Mouse (Mus musculus) ES-E14 (cell line): ENCODE data around the gene Ranbp1. TPM values are rescaled to one million over a fixed set of nuclear protein-coding genes. Genes with fewer than 3 reads are reported as not detected.

Experiments used
- DNase-seq: peaks from one replicate; pipeline ENCODE4 v3.0.0-alpha.2; 2013; ENCODE audit warnings: low read depth, low spot score
- H3K27ac ChIP-seq: 2 replicates; pipeline ENCODE4 v1.5.1; 2012; ENCODE audit warnings: low read depth, mild to moderate bottlenecking, low read length, moderate library complexity, mixed read lengths; ENCODE audit not compliant: poor library complexity, insufficient read depth, severe bottlenecking
- H3K36me3 ChIP-seq: 2 replicates; pipeline ENCODE4 v1.6.1; 2012; ENCODE audit warnings: mild to moderate bottlenecking, low read length, moderate library complexity, mixed read lengths; ENCODE audit not compliant: control insufficient read depth, poor library complexity, insufficient read depth, severe bottlenecking
- H3K4me1 ChIP-seq, 2 experiments: fragments of 150-350 bp in 1 of 2; sonication (generic) in 1 of 2; 2 replicates each; pipeline ENCODE4 v1.6.1; 2012; ENCODE audit warnings: low read length in 2 of 2, mild to moderate bottlenecking in 1 of 2, mixed read lengths in 1 of 2; ENCODE audit not compliant: control insufficient read depth in 2 of 2, insufficient read depth in 2 of 2, poor library complexity in 1 of 2
- H3K4me3 ChIP-seq, 2 experiments: fragments of 150-350 bp in 1 of 2; sonication (generic) in 1 of 2; 2 replicates each; pipeline ENCODE4 v1.5.1; 2012; ENCODE audit warnings: low read length in 2 of 2, low read depth in 1 of 2, mild to moderate bottlenecking in 1 of 2, mixed read lengths in 1 of 2; ENCODE audit not compliant: insufficient read depth in 1 of 2, poor library complexity in 1 of 2, severe bottlenecking in 1 of 2
- H3K9ac ChIP-seq: 2 replicates; pipeline ENCODE4 v1.6.1; 2012; ENCODE audit warnings: low read depth, mild to moderate bottlenecking, low read length, mixed read lengths; ENCODE audit not compliant: poor library complexity, insufficient read depth, severe bottlenecking
- H3K9me3 ChIP-seq: fragments of 150-350 bp; sonication (generic); 2 replicates; pipeline ENCODE4 v1.6.1; 2012; ENCODE audit warnings: low read depth, mild to moderate bottlenecking, low read length; ENCODE audit not compliant: control insufficient read depth, insufficient read depth
- CHD2 ChIP-seq: IDR thresholded peaks from 2 replicates; pipeline ENCODE4 v1.6.1; 2014; ENCODE audit warnings: mild to moderate bottlenecking, low read depth, low read length, inconsistent platforms
- HCFC1 ChIP-seq: IDR thresholded peaks from 2 replicates; pipeline ENCODE4 v1.6.1; 2012; ENCODE audit warnings: low read length, inconsistent platforms, borderline replicate concordance; ENCODE audit not compliant: insufficient read depth
- MAFK ChIP-seq: IDR thresholded peaks from 2 replicates; pipeline ENCODE4 v1.6.1; 2014; ENCODE audit warnings: mild to moderate bottlenecking, low read depth, low read length, inconsistent platforms; ENCODE audit not compliant: insufficient read depth
- ZC3H11A ChIP-seq: IDR thresholded peaks from 2 replicates; pipeline ENCODE4 v1.6.1; 2012; ENCODE audit warnings: low read depth, mild to moderate bottlenecking, inconsistent platforms, low read length, borderline replicate concordance
- ZNF384 ChIP-seq: IDR thresholded peaks from 2 replicates; pipeline ENCODE4 v1.6.1; 2012; ENCODE audit warnings: low read depth, low read length, inconsistent platforms
- in situ Hi-C, 2 experiments: fragments of 600-800 bp; cut with MboI; formaldehyde crosslinking; loops; one replicate each; pipeline ENCODE4 v1.15.1; 2025; ENCODE audit warnings: low sequenced_read_pairs in 2 of 2, inconsistent platforms in 1 of 2; ENCODE audit not compliant: unreplicated experiment in 2 of 2
- total RNA-seq: library from RNA; depleted of rRNA; stranded (reverse); fragments of 300-350 nt; gene quantifications from 2 replicates; pipeline ENCODE4 v1.2.3, GENCODE M21; 2012

The Ranbp1 gene
- total RNA-seq, 1 experiment: 410 TPM

DNA sequence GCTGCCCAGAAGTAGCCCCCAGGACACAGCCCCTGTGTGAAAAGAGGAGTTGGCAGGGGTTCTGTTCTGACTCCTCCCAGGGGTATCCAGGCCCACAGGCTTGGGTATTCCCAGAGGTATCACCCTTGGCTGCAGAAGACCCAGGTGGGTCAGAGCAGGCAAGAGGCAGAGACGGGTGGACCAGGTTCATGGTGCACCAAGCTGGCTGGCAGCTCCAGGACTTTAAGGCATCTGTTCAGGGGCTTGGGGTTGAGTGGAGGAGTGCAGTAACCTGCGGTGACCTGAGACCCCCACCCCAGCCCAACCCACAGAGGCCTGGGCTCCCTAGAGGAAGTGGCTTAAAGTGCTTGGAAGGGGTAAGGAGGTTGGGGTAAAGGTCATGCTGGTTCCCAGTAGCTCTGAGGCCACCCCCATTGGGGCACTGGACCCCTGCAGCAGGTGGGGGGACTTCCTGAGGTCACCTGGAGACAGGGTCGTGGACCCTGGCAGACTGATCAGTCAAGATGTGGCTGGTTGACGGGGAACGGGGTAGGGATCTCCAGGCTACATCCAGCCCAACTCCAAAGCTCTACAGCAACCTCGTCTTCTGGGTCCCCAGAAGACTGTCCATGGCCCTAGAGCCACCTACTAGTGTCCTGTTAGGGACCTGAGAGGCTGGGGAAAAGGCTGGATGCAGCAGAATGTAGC lies 27.5 kb downstream of the Ranbp1 start:
- no peaks in the 10 kb centered on the region for H3K9me3 ChIP-seq
- H3K4me1 ChIP-seq: no peaks in the 10 kb centered on the region
- H3K36me3 ChIP-seq: peaks cover 14% of the 10 kb centered on the region
- TF ChIP-seq ZNF384: no peak
- TF ChIP-seq HCFC1: no peak
- TF ChIP-seq MAFK: no peak
- TF ChIP-seq CHD2: no peak
- no peak for TF ChIP-seq ZC3H11A
- in situ Hi-C loops: no loop called here
- no peak for DNase-seq
- no peak overlapping the region for H3K27ac ChIP-seq
- no peak overlapping the region for H3K9ac ChIP-seq
- H3K4me3 ChIP-seq: no peak overlapping the region

DNA sequence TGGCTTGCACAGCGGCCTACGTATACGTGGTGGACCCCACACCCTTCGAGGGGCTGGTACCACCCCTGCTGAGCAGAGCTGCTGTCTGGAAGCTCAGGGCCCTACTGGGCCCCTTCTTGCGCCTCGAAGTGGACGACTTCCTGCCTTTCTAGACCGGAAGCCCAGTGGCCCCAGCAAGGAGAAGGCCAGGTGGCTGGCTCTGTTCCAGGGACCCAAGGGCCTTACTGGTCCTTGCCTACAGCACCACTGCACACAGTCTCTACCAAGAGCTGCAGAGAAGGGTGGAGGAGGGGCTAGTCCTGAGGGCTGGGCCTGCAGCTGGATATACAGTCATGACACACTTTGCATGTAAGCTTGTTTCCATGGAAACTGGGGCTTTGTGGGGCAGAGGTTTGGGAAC lies 28.5 kb downstream of the Ranbp1 start:
- in situ Hi-C loops: no loop called here
- H3K4me1 ChIP-seq: no peaks in the 10 kb centered on the region
- no peak overlapping the region for H3K4me3 ChIP-seq
- no peak overlapping the region for H3K9ac ChIP-seq
- TF ChIP-seq ZNF384 (no peak), ZC3H11A (no peak), MAFK (no peak), HCFC1 (no peak), CHD2 (no peak)
- H3K36me3 ChIP-seq: peaks cover 13% of the 10 kb centered on the region
- no peak overlapping the region for H3K27ac ChIP-seq
- no peak for DNase-seq
- no peaks in the 10 kb centered on the region for H3K9me3 ChIP-seq

DNA sequence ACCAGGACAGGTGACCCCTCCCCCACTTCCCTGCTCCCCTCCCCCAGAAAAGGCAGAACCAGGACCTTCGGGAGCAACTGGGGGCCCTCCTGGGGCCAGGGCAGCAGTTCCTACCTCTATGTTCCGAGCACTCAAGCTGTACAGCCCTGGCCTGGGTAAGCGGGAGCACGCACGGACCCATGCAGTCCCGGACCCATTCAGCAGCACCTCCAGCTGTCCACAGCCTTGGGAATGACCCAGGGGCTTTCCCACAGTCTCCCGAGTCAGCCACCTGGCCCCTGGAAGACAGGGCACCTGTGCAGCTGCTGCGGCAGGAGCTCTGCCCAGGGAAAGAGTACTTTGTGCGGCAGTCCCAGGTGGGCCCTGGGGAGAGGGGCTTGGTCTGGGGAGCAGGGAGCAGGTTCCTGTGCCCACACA lies 29.9 kb downstream of the Ranbp1 start:
- 0 out of 2 replicates have a peak, but pooled peaks cover 4% of the 10 kb centered on the region for H3K36me3 ChIP-seq
- H3K4me3 ChIP-seq: no peak overlapping the region
- H3K4me1 ChIP-seq: no peaks in the 10 kb centered on the region
- in situ Hi-C loops: loop anchor here in 1 of 2 experiments (10.0 kb wide), 1 partner anchor 114 kb away; no protein-coding TSS in a partner anchor
- DNase-seq: no peak
- TF ChIP-seq ZC3H11A: no peak
- TF ChIP-seq CHD2: no peak
- no peak for TF ChIP-seq MAFK
- no peak for TF ChIP-seq ZNF384
- TF ChIP-seq HCFC1: no peak
- no peak overlapping the region for H3K27ac ChIP-seq
- H3K9ac ChIP-seq: no peak overlapping the region
- H3K9me3 ChIP-seq: no peaks in the 10 kb centered on the region

DNA sequence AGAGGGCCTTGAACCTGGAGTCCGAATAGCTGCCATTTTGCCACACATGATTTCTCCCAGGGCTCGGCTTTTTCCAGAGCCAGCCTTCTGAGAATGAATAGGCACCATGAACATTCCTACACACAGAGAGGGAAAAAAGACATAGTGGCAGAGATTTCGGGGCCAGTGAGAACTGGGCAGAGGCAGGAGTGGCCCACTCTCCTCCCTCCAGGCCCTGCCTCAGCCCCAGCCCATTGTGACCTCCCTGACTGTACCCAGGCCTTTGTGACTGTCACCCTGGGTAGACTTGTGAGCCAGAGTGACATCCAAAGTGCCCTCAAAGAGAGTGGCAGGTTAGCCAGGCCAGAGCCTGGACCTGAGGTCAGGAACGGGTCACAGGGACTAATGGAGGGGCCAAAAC lies 31.0 kb downstream of the Ranbp1 start, which contains the start of gene Ccdc188:
TSS of gene Ccdc188 (plus strand) at position 301 of the 400 bp plus-strand sequence.
- Histone ChIP-seq H3K4me1 (no peaks in the 10 kb centered on the region), H3K27ac (no peak within 1 kb of the TSS), H3K36me3 (0 out of 2 replicates have a peak, but pooled peaks cover under 1% of the 10 kb centered on the region), H3K9ac (no peak within 1 kb of the TSS), H3K9me3 (no peaks in the 10 kb centered on the region), H3K4me3 (no peak within 1 kb of the TSS)
- DNase-seq: no peak
- in situ Hi-C loops: loop anchor here in 1 of 2 experiments (10.0 kb wide), 1 partner anchor 113 kb away; no protein-coding TSS in a partner anchor
- TF ChIP-seq ZNF384: no peak
- TF ChIP-seq ZC3H11A: no peak
- no peak for TF ChIP-seq CHD2
- TF ChIP-seq HCFC1: no peak
- TF ChIP-seq MAFK: no peak
